Mouse (Mus musculus) embryonic fibroblast, embryonic 13.5 days (primary cell): Measurements from ENCODE around the gene Cttnbp2nl. TPM values are rescaled to one million over a fixed set of nuclear protein-coding genes. Genes with fewer than 3 reads are reported as not detected.

ENCODE experiments used
- H3K27ac ChIP-seq: 2 replicates; pipeline ENCODE4 v1.5.1; 2012; ENCODE audit warnings: low read length, control low read depth, inconsistent platforms; ENCODE audit not compliant: insufficient read depth
- H3K4me1 ChIP-seq: 2 replicates; pipeline ENCODE4 v1.6.1; 2011; ENCODE audit warnings: low read length; ENCODE audit not compliant: control insufficient read depth, insufficient read depth
- H3K4me3 ChIP-seq: 2 replicates; pipeline ENCODE4 v1.5.1; 2011; ENCODE audit warnings: mild to moderate bottlenecking, control low read depth, low read length; ENCODE audit not compliant: insufficient read depth
- CTCF ChIP-seq: IDR thresholded peaks from 2 replicates; pipeline ENCODE4 v1.5.1; 2011; ENCODE audit warnings: mild to moderate bottlenecking, control low read depth, low read length, moderate library complexity, borderline replicate concordance; ENCODE audit not compliant: insufficient read depth
- POLR2A ChIP-seq: IDR thresholded peaks from 2 replicates; pipeline ENCODE4 v1.6.1; 2011; ENCODE audit warnings: low read depth, mild to moderate bottlenecking, control low read depth, low read length, moderate library complexity
- polyA plus RNA-seq: library from polyadenylated mRNA; stranded (reverse); fragments of >200 nt; gene quantifications from 2 replicates; pipeline ENCODE4 v1.2.4, GENCODE M21; 2011; ENCODE audit warnings: low read depth; ENCODE audit not compliant: missing spikeins, insufficient read length

The Cttnbp2nl gene
- polyA plus RNA-seq, 1 experiment = 54.8 TPM

DNA sequence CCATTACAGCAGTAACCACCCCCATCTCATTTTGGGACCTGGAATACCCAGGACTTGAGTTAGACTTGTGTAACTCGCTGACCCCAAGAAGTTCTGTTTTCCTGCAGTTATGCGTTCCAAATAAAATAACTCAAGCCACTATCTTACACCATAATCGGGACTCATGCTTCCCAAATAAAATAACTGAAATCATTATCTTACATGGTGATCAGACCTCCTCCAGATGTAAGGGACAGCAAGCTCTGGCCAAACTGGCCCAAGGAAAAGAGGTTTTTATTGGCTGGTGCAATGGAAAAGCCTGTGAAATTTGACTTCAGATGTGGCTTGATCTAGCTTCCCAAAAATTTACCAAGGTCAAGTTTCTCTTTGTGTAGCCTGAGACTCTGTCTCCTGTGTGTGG, 8.6 kb upstream of the Cttnbp2nl start:
- Histone ChIP-seq H3K4me3 (no peak overlapping the region), H3K4me1 (peaks cover 12% of the 10 kb centered on the region; the same call in 1 of the 2 replicates), H3K27ac (peak overlapping the region; percentile 94; the same call in 1 of the 2 replicates)
- TF ChIP-seq CTCF = no peak
- no peak for TF ChIP-seq POLR2A

DNA sequence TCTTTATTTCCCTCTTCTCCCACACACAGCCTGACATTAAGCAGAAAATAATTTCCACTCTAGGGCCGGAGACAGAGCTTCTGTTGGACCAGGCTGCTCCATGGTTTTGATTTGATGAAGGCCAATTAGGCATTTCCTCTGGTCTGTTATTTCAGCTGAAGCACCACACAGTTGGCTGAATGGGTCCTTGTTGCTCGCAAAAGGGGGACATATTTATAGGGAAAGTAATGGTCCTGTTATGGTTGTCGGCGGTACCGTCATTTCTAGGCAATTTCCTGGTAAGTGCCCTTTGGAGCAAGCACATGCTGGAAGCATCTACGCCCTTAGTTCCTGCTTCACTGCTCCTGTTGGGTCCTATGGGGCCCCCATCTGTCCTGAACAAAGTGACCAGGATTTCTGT, 8.0 kb upstream of the Cttnbp2nl start:
- H3K4me1 ChIP-seq = peaks cover 12% of the 10 kb centered on the region
- TF ChIP-seq CTCF (no peak), POLR2A (no peak)
- H3K4me3 ChIP-seq = no peak overlapping the region
- H3K27ac ChIP-seq = peak overlapping the region; percentile 94

DNA sequence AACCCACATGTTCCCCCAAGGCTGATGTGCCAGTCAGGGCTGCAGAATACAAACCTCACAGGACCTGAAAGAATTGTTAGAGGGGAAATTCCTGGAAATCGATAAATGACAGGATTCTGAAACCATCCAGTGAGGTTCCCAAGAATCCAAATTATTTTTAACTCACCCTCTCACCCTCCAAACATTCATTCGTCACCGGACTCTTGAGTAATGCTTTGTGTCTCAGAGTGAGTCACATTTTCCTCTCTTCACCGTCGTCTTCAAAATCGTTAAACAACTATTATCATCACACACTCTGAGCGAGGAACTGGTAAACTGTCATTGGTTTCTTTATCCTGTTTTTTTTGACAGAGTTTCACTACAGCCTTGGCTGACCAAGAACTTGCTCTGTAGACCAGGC, 7.0 kb upstream of the Cttnbp2nl start:
- H3K27ac ChIP-seq = peak overlapping the region; percentile 94
- H3K4me1 ChIP-seq = peaks cover 16% of the 10 kb centered on the region
- TF ChIP-seq CTCF (no peak), POLR2A (no peak)
- no peak overlapping the region for H3K4me3 ChIP-seq

DNA sequence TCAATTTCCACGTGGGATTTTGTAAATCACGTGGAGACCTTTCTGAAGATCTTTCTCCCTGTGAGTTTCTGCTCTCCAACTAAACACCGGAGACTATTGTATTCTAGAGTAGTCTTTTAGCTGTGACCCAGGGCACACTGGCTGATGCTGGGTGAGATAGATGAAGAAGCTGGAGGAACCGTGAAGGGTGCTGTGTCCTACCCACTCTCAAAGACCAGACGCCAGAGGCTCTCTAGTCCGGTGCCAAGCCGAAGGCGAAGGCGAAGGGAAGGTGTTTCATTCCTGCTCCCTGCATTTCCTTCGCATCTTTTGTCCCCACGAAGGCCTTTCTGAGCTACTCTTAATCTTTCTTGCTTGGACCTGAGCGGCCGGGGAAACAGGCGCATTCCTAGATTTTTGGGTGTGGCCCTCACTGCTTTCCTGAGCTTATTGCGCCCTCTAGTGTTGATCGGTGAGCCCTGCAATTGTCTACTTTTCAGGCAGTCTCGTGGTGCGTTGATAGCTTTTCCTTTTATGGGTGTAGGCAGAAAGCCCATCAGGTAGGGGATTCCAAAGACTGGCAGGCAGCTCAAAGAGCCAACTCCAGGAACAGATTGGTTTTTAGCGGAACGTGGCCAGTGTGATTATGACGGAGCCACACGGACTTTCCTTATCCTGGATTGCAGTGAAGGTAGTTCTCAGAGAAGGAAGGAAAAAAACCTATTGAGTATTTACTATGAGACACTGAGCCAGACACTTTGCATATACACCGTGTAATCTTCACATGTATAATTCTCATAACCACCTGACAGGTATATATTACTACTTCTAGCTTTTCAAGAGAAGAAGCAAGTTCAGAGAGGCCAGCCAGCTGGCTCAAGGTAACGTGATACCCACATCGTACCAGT, 5.9 kb upstream of the Cttnbp2nl start:
- Histone ChIP-seq H3K4me3 (no peak overlapping the region), H3K27ac (peak overlapping the region; percentile 94), H3K4me1 (peaks cover 22% of the 10 kb centered on the region)
- TF ChIP-seq CTCF (peak; percentile 83; the same call in 1 of the 2 replicates), POLR2A (no peak)

DNA sequence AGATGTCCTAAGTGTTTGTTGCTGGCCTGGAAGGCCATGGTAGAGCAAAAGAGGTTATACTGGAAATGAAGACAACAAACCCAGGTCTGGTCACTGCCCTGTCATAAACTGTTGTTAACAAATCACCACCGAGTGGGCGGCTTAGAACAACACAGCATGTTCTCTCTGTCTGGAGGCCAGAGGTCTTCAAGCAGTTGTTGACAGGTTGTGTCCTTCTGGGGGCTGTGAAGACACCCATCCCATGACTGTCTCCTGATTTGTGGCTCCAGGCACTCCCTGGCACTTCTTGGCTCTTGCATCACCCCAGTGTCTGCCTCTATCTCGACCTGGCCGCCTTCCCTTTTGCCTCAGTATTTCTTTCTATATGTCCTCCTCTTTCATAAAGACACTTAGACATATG, 2.7 kb upstream of the Cttnbp2nl start:
- Histone ChIP-seq H3K4me1 (peaks cover 22% of the 10 kb centered on the region), H3K4me3 (no peak overlapping the region), H3K27ac (peak overlapping the region; percentile 79)
- TF ChIP-seq POLR2A = no peak
- no peak for TF ChIP-seq CTCF

DNA sequence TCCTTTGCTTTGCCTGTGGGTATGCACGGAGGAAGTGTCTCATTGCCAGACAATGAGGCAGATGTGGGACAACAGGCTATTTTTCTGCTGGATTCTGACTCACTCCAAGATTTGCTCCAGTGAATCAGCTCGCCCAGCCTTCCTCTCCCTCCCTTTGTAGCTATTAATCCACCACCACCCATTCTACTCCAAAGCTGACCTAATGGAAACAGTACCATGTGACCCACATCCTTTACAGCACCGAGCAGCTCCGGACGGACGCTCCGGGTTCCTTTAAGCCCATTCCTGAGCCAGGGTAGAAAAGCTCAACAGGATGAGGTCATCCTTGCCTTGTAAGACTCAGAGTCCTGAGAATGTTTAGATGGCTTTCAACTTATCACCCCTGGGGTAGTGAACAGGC, 2.0 kb upstream of the Cttnbp2nl start:
- Histone ChIP-seq H3K27ac (peak overlapping the region; percentile 93), H3K4me3 (no peak overlapping the region), H3K4me1 (peaks cover 18% of the 10 kb centered on the region)
- TF ChIP-seq POLR2A (peak; percentile 44; the same call in 1 of the 2 replicates), CTCF (no peak)

DNA sequence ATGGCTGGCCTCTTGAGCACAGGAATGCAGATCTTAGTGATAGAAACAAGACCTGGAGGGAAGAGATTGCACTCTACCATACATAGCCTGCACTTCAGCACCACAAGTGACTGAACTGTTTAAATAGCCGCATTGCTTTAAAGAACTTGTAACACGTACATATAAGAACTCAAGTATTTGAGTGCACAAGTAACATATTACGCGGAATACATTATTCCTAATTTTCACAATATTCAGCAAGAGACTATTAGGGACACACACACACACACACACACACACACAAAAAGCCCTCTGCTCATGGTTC, 704 bp upstream of the Cttnbp2nl start:
- peaks cover 12% of the 10 kb centered on the region for H3K4me1 ChIP-seq
- TF ChIP-seq CTCF (no peak), POLR2A (no peak)
- H3K4me3 ChIP-seq = peak overlapping the region; percentile 30
- peak overlapping the region; percentile 65 for H3K27ac ChIP-seq

DNA sequence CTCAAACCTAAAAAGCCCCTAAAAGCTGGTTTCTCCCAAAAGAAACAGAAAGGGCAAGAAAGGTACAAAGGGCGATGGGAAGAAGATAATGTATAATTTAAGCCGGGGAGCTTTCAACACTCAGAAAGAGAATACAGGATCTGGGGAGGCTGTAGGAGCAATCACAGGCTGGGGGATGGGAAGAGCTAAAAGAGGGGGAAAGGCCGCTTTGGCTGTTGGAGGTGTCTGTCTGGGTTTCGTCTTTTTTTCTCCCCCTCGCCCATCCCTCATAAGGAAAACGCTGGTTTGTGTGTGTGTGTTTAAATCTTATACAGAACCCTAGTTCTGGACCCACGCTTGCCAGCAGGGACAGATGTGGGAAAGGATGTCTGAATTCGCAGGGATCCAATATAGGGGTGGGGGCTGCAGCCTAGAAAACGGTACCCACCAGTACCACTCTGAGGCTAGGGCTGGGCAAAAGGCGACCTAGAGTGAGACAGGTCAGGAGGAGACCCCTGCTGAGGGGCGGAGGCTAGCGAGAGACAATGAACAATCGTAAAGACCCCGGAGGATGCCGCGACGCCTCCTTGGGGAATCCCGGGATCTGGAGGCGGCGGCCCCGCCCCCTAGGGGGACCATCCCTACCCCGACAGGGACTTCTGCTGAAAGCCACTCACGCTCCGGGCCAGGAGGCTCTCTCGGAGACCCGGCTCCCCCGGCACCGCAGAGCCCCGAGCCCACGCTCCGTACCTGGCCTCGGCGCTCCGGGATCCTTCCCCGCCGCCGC, 592 bp downstream of the Cttnbp2nl start:
- H3K4me3 ChIP-seq = peak overlapping the region; percentile 94
- peaks cover 17% of the 10 kb centered on the region for H3K4me1 ChIP-seq
- peak overlapping the region; percentile 62 for H3K27ac ChIP-seq
- TF ChIP-seq POLR2A = no peak; the same call in 1 of the 2 replicates
- TF ChIP-seq CTCF = no peak

DNA sequence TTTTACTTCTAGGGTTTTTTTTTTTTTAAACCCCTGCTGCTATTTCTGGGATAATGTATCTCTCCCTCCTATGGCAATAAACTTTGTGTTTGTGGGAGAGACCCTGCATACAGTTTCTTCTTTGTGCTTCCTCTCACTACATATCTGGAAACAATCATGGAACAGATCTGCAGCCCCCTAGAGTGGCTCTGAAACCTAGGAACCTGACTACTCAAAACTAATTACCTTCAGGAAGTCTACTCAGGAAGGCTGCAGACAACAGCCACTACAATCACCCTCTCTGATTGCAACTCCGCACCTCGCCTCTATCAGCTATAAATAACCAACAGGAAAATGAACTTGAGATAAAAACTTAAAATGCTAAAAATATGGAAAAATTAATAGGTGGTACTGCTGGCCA, 1.8 kb downstream of the Cttnbp2nl start:
- peaks cover 23% of the 10 kb centered on the region for H3K4me1 ChIP-seq
- TF ChIP-seq POLR2A (no peak), CTCF (no peak)
- no peak overlapping the region for H3K27ac ChIP-seq
- peak overlapping the region; percentile 94 for H3K4me3 ChIP-seq

DNA sequence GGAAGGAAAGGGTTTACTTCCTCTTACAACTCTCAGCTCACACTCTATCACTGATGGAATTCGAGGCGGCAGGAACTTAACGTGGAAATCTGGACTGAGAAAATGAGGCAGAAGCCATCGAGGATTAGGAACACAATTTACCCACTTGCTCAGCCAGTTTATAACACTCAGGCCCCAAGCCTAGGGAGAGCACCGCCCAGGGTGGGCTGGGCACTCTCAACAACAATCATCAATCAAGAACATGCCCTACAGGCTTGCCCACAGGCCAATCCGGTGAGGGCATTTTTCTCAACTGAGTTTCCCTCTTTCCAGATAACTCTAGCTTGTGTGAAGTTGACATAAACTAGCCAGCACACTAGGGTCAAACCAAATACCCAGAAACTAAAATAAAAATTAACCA, 3.1 kb downstream of the Cttnbp2nl start:
- Histone ChIP-seq H3K4me1 (peaks cover 22% of the 10 kb centered on the region), H3K27ac (no peak overlapping the region), H3K4me3 (peak overlapping the region; percentile 31)
- TF ChIP-seq POLR2A (no peak), CTCF (no peak)
